27 mouse cellular contexts compared by ENCODE assay signal in genomic region chr1:56165228-56165627, GRCm38 (mm10).
A peak's percentile ranks its signal among the peaks of the same experiment; 100 is the strongest.
DNase-seq lines count a peak whose midpoint lies in the region; ATAC-seq and TF ChIP-seq lines count a peak whose summit lies in the region.
"Had no signal": no experiment of that assay in that cellular context is flagged by ENCODE, and none has a peak within 500 bp of the region (broad histone marks: within the 10 kb centered on the region; RNA-seq: fewer than 3 reads in every experiment).

No protein-coding gene starts in this region.

- WGBS in intestine, postnatal 0 days, result 31% methylated on average over 2 of the region's 2 CpGs

- no peak overlapping the region for H3K4me3 ChIP-seq in intestine, postnatal 0 days (ENCODE audit: low read depth, low read length)
- H3K4me3 ChIP-seq: embryonic facial prominence, embryonic 13.5 days; embryonic facial prominence, embryonic 15.5 days; erythroblast, embryonic 14.5 days; forebrain, embryonic 10.5 days; forebrain, embryonic 12.5 days had no signal

- no peak overlapping the region for H3K27ac ChIP-seq in intestine, postnatal 0 days (ENCODE audit: low read depth, low read length)
- H3K27ac ChIP-seq: embryonic facial prominence, embryonic 13.5 days; embryonic facial prominence, embryonic 15.5 days; forebrain, embryonic 10.5 days; forebrain, embryonic 12.5 days had no signal

- ATAC-seq in intestine, postnatal 0 days, result peak; percentile 51; the same call in 1 of the 2 replicates
- ATAC-seq: activated CD4-positive, CD25-positive, alpha-beta regulatory T cell, adult 4 months; CD4-positive, CD25-positive, alpha-beta regulatory T cell, adult 4 months; forebrain, embryonic 14.5 days; Patski had no signal

- no peaks in the 10 kb centered on the region for H3K36me3 ChIP-seq in intestine, postnatal 0 days (ENCODE audit: control insufficient read depth, insufficient read depth)
- H3K36me3 ChIP-seq: embryonic facial prominence, embryonic 13.5 days; embryonic facial prominence, embryonic 15.5 days; forebrain, embryonic 10.5 days; forebrain, embryonic 12.5 days; G1E had no signal

- H3K4me1 ChIP-seq in intestine, postnatal 0 days (replicated peaks; ENCODE audit: control insufficient read depth, insufficient read depth, low read length), result no peaks in the 10 kb centered on the region
- H3K4me1 ChIP-seq: embryonic facial prominence, embryonic 13.5 days; embryonic facial prominence, embryonic 15.5 days; forebrain, embryonic 10.5 days; forebrain, embryonic 12.5 days had no signal

- H3K9me3 ChIP-seq in intestine, postnatal 0 days (ENCODE audit: control insufficient read depth), result no peaks in the 10 kb centered on the region
- H3K9me3 ChIP-seq: embryonic facial prominence, embryonic 13.5 days; embryonic facial prominence, embryonic 15.5 days; forebrain, embryonic 10.5 days; forebrain, embryonic 12.5 days had no signal

- no peak for TF ChIP-seq CTCF in intestine, postnatal 0 days (IDR thresholded peaks at IDR 0.05; ENCODE audit: low read depth)

- intact Hi-C loops in heart, postnatal 10 days (cut with DNase I), result no loop called here

- peak; percentile 44 for DNase-seq in heart, adult 11 months
- DNase-seq in heart, postnatal 10 days, result no peak
- no peak for DNase-seq in retina, postnatal 1 day
- no peak for DNase-seq in kidney, postnatal 10 days
- DNase-seq: adrenal gland, adult 8-10 months; adrenal gland, postnatal 14 days; adrenal gland, postnatal 36 days; B cell, adult 2 months; cerebellum, adult 11 months; cerebellum, adult 18-20 months; cerebellum, adult 8-10 months; cerebellum, adult 9-11 months; cerebellum, postnatal 14 days; cerebellum, postnatal 36 days; embryo, embryonic 11 days had no signal

- no peak overlapping the region for H3K9ac ChIP-seq in intestine, postnatal 0 days (ENCODE audit: low read depth, low read length)
- H3K9ac ChIP-seq: embryonic facial prominence, embryonic 13.5 days; embryonic facial prominence, embryonic 15.5 days; forebrain, embryonic 12.5 days had no signal

- no peak overlapping the region for H3K4me2 ChIP-seq in intestine, postnatal 0 days (replicated peaks; ENCODE audit: low read depth)
- H3K4me2 ChIP-seq: embryonic facial prominence, embryonic 13.5 days; embryonic facial prominence, embryonic 15.5 days; forebrain, embryonic 12.5 days had no signal

- no peaks in the 10 kb centered on the region for H3K27me3 ChIP-seq in intestine, postnatal 0 days (replicated peaks; ENCODE audit: control insufficient read depth, insufficient read depth, low read length)
- H3K27me3 ChIP-seq: CH12.LX; embryonic facial prominence, embryonic 13.5 days; embryonic facial prominence, embryonic 15.5 days; forebrain, embryonic 12.5 days had no signal
